Mouse (Mus musculus): ENCODE data around the gene Fam206a.

GRCm38 (mm10) chr4:56843963-56844362 lies 41.8 kb downstream of the Fam206a start:
- TF ChIP-seq TAL1 (IDR thresholded peaks at IDR 0.05; ENCODE audit: low read length) (no peak), GATA1 (IDR thresholded peaks at IDR 0.05; ENCODE audit: low read length) (no peak)

Measured in erythroblast, embryonic 14.5 days (primary cell).